Mouse (Mus musculus) erythroblast, embryonic 14.5 days (primary cell): Measurements from ENCODE around the gene Synpo2.

Source experiments
- GATA1 ChIP-seq: IDR thresholded peaks from 2 replicates; pipeline ENCODE4 v1.6.1; 2012; ENCODE audit warnings: low read length, inconsistent platforms, mixed read lengths
- TAL1 ChIP-seq: IDR thresholded peaks from 3 replicates; pipeline ENCODE4 v1.6.1; 2012; ENCODE audit warnings: low read length, inconsistent platforms, mixed read lengths

- TF ChIP-seq GATA1 (no peak), TAL1 (no peak)
Measured at GRCm38 (mm10) chr3:123235921-123236320, at the start of gene Synpo2.
